Mouse (Mus musculus) liver (tissue): ENCODE results near the gene Plekha5.

Experiments
- DNase-seq: peaks from one replicate; pipeline ENCODE4 v3.0.0-alpha.2; 2020; ENCODE audit warnings: mixed read lengths

The Plekha5 gene

GRCm38 (mm10) chr6:140620531-140621349 is 196.9 kb downstream of the Plekha5 start:
- no peak for DNase-seq

- DNase-seq, result no peak
These were observed 197.8 kb downstream of the Plekha5 start for GRCm38 (mm10) chr6:140621622-140622021.

- DNase-seq, result peak; percentile 9
These were observed 198.8 kb downstream of the Plekha5 start, which contains the start of gene Aebp2 for GRCm38 (mm10) chr6:140622391-140623225. Gene Aebp2, plus strand, starts transcription at chr6:140622663.

DNA sequence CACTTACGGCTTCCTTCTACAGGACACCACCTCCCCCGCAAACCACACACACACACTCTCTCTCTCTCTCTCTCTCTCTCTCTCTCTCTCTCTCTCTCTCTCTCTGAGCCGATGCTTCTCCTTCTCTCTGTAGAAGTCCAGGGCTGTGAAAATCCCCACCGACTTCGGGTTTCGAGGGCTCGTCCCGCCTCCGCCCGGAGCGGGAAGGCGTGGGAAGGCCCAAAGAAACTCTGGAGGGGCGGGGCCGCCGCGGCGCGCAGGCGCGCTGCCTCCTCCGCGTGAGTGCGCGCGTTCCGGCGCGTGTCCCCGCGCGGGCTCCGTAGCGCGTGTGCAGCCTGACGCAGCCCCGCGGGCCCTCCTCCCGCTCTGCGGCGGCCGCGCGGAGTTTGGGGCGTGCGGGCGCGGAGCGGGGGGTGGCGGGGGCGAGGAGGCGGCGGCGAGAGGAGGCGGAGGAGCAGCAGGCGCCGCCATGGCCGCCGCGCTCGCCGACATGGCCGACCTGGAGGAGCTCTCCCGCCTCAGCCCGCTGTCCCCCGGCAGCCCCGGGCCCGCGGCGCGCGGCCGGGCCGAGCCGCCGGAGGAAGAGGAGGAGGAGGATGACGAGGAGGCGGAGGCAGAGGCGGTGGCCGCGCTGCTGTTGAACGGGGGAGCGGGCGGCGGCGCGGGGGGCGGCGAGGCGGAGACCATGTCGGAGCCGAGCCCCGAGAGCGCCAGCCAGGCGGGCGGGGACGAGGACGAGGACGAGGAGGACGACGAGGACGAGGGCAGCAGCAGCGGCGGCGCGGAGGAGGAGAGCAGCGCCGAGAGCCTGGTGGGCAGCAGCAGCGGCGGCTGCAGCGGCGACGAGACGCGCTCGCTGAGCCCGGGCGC is 199.6 kb downstream of the Plekha5 start:
- peak; percentile 93 for DNase-seq

GRCm38 (mm10) chr6:140624096-140625051 is 200.5 kb downstream of the Plekha5 start:
- DNase-seq, result peak; percentile 43

- DNase-seq, result no peak
These were observed 205.5 kb downstream of the Plekha5 start for GRCm38 (mm10) chr6:140629176-140629859.

DNA sequence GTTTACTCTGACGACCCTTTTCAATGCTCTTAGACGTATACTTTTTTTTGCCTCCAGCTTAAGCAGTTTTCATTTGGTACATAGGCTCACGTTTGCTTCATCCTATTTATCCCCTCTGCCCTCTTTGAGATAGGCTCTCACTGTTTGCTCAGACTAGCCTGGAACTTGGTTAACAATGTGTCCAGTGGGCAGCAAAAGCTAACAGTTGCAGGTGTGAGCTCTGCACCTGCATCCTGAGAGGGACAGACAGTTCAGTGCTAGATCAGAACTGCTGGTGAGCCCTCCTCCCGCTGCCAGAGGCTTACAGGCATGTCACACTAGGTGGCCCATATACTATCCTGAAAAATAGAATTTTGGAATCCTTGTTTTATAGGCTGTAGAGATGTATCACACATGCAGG is 206.5 kb downstream of the Plekha5 start:
- no peak for DNase-seq

DNA sequence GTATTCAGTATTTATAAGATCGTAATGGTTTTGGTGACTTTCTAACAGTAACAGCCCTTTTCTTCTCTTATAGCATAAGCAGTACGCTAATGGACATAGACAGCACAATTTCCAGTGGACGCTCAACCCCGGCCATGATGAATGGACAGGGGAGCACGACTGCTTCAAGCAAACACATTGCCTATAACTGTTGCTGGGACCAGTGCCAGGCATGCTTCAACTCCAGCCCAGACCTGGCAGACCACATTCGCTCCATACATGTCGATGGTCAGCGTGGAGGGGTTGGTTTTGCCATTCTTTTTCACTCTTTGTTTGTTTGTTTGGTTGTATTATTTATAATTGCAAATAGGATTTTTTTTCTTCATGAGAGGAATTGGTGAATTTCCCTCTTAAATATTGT is 209.8 kb downstream of the Plekha5 start:
- DNase-seq, result no peak

- DNase-seq, result no peak
These were observed 212.4 kb downstream of the Plekha5 start for GRCm38 (mm10) chr6:140636290-140636689.

DNA sequence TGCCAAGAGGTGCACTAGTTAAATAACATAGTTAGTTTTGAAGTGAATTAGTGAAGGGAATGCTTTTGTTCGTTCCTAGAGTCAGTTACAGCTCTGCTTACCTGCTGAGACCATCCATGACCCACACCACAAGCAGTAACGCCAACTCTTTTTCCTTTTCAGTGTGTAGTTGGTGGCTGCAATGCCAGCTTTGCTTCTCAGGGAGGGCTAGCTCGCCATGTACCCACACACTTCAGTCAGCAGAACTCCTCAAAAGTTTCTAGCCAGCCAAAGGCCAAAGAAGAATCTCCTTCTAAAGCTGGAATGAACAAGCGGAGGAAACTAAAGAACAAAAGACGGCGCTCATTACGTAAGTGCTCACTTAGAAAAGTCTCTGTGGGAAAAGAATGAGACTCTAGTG is 218.2 kb downstream of the Plekha5 start:
- DNase-seq, result no peak

DNA sequence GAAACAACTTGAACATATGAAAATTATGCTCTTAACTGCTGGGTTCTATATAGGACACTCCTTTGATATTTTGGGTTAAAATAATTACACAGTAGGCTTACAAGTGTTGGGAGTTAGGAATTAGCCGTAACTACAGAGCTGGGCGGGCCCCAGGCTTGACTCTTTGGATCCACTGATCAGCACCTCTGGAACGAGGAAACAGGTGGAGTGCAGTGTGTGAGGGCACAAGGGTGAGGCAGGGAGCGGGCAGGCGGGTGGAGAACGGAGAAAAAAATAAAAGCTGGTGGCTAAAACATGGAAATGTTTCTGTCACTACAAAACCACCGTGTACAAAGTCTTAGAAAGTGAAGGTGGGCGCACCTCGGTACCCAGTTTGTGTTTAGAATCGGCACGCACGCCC is 218.8 kb downstream of the Plekha5 start:
- DNase-seq, result no peak

GRCm38 (mm10) chr6:140645931-140646330 is 222.1 kb downstream of the Plekha5 start:
- DNase-seq, result no peak
